Mouse (Mus musculus): ENCODE results near the gene Arhgef10l.

DNA sequence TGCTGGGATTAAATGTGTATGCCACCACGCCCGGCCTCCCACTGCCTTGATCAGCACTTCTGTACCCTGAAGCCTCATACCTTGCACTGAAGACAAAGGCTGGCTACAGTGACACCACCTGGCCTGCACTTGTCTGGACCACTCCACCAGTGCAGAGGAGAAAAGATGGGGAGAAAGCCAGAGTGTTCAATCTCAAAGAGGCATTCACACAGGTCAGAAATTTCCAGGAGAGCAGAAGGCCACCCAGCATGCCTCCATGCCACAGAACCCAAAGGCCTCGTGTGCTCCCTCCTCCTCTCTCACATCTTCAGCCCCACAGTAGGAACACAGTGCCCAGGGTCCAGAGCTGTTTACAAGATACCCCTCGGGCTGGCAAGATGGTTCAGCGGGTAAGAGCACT is 68.4 kb downstream of the Arhgef10l start:
- TF ChIP-seq CTCF (IDR thresholded peaks at IDR 0.05; ENCODE audit: borderline replicate concordance, control insufficient read depth, extremely low read depth, insufficient read depth, low read length, poor library complexity) (no peak), POLR2A (IDR thresholded peaks at IDR 0.05; ENCODE audit: control insufficient read depth, extremely low read depth, insufficient read depth, low read length, poor library complexity) (no peak)

All from thymus, adult 2 months (tissue).